Mouse (Mus musculus): ENCODE data around the gene Vmp1. TPM values are rescaled to one million over a fixed set of nuclear protein-coding genes. Genes with fewer than 3 reads are reported as not detected.

Gene Vmp1
- polyA plus RNA-seq, 1 experiment, result 365 TPM

DNA sequence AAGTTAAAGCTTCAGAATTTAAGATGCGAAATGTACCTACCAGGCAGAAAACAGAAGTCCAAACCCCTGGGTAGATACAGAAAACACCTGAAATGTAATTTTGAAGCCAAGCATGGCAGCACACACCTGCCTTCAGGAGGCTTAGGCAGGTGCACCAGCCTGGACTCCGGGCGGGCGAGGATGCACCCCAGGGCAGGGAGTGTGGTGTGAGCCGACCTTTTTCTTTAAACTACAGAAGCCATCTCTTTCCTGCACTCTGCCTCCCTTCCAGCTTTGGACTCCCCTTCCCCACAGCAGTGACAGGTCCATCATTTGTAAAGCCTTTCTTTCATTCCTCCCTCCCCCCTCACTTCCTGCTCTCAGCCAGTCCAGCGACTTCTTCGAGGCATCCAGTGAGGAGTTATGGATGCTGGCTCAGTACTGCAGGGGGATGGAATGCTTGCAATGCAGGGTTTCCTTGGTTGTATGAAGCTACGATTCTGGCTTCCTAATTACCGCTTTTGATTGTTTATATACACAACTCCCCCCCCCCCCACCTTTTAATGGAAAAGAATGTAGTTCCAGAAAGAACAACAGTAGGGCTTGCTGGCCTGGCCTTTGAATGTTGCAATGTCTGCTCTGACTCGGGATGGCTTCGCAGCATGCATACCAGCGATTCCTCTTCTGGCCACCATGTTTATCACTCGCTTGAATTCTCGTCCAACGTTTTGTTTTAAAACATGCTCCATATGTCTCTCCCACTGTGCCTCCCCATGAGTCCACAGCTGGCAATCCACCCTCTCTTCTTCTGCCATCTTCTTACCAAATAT, 112.4 kb downstream of the Vmp1 start:
- no peak for DNase-seq (ENCODE audit: low spot score)

GRCm38 (mm10) chr11:86570261-86570746, 113.3 kb downstream of the Vmp1 start:
- DNase-seq (ENCODE audit: low spot score), result no peak

GRCm38 (mm10) chr11:86568425-86568824, 115.2 kb downstream of the Vmp1 start:
- no peak for DNase-seq (ENCODE audit: low spot score)

GRCm38 (mm10) chr11:86558258-86558657, 125.4 kb downstream of the Vmp1 start:
- no peak for DNase-seq (ENCODE audit: low spot score)

DNA sequence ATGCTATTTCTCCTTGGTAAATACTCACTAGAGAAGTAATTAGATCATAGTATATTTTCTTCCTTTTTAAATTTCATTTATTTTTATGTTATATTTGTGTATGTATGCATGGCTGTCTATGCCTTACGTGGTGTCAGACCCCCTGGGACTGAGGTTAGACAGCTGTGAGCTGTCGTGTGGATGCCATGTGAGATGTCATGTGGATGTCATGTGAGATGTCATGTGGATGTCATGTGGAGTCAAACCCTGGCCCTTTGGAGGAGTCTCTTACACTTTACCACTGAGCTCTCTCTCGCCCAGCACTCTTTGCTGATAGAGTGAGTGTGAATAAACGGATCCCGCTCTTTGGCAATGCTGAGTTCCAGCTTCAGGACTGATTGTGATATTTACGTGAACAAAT, 130.1 kb downstream of the Vmp1 start:
- no peak for DNase-seq (ENCODE audit: low spot score)

- no peak for DNase-seq (ENCODE audit: low spot score)
Observed at GRCm38 (mm10) chr11:86547412-86547811, 136.2 kb downstream of the Vmp1 start.

DNA sequence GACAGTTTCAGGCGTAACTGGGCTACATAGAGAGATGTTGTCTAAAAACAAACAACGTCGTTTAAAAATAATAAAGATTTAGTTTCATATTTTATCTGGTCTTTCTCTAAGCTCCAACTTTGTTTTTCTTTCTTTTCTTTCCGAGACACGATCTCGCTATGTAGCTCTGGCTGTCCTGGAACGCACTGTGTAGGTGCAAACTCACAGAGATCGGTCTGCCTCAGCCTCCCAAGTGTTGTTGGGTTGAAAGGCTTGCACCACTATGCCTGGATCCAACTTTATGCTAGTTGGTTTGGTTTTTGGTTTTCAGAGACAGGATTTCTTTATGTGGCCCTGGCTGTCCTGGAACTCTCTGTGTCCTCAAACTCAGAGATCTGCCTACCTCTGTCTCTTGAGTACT, 138.1 kb downstream of the Vmp1 start:
- DNase-seq (ENCODE audit: low spot score), result no peak

DNA sequence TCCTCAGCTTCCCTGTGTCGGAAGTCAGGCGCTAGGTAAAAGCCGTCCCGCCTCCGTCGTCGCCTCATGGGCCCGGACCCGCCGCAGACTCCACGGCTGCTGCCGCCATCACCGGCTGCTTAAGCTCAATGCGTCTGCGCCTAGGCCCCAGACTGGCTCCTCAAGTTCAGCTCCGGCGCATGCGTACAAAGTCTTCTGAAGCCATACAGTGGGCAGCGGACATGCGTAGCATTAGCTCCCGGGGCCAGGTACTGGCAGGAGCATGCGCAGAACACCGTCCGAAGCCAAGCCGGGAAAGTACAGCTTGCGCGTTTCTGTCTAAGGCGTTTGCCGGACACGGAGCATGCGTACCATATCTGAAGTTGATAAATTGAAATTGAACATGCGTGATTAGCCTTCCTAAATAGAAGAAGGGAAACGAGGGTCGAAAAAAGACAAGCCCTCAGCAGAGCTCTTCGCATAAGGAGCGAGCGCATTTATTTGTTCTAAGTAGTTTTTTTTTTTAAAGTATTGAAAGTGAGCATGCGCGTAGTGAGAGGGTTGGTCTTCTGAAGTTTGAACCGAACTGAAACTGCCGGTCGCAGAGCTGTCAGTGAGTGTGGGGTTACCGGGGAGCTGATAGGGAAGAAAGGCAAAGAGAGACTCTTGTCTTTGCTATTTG, 138.9 kb downstream of the Vmp1 start, which contains the start of the genes Rps6kb1 and Tubd1:
TSS of gene Rps6kb1 (minus strand) at position 167 of the 661 bp plus-strand sequence.
TSS of gene Tubd1 (plus strand) at position 353 of the 661 bp plus-strand sequence.
- peak; percentile 85 for DNase-seq (ENCODE audit: low spot score)

DNA sequence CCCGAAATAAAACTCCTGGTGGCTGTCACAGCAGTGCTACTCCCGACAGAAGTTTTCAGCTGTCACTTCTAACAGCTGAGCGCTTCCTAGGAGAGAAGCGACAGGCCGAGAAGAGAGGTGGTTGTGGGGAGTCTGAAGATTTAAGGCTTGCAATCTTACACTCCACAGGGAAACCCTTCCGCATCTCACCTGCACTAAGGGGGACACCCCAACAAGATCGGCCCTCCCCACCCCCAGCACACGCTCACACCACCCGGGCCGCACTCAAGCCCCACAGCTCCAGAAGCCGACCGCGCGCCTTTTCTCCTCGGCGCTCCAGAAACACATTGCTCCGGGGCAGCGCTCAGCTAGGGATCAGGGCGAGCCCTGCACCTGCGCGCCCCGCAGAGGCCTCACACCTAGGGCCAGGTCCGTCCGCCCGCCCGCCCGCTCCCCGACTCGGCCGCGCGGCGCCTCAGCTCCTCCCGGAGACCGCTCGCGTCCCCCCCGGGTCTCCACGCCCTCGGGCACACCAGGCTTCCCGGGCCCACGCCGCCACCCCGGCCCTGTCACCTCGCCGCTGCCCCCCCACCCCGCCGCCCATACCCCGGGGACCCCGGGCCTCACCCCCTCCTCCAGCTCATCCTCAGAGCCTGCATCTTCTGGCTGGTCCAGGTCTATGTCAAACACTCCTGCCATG, 139.5 kb downstream of the Vmp1 start:
- no peak for DNase-seq (ENCODE audit: low spot score)

GRCm38 (mm10) chr11:86542851-86543250, 140.8 kb downstream of the Vmp1 start:
- no peak for DNase-seq (ENCODE audit: low spot score)

DNA sequence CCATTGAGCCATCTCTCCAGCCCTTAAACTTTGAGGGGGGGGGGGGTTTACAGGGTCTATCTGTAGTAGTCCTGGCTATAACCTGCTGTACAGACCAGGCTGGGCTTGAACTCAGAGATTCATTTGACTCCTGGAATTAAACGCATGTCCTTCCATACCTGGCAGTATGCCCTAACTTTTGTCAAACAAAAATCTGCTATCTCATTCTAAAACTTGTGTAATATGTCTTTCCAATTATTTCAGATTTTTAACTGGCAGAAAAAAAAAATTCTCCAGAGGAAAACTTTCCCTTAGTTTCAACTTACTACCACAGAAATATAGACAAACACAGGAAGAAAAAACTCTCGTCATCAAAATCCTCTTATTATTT, 143.2 kb downstream of the Vmp1 start:
- DNase-seq (ENCODE audit: low spot score), result no peak

DNA sequence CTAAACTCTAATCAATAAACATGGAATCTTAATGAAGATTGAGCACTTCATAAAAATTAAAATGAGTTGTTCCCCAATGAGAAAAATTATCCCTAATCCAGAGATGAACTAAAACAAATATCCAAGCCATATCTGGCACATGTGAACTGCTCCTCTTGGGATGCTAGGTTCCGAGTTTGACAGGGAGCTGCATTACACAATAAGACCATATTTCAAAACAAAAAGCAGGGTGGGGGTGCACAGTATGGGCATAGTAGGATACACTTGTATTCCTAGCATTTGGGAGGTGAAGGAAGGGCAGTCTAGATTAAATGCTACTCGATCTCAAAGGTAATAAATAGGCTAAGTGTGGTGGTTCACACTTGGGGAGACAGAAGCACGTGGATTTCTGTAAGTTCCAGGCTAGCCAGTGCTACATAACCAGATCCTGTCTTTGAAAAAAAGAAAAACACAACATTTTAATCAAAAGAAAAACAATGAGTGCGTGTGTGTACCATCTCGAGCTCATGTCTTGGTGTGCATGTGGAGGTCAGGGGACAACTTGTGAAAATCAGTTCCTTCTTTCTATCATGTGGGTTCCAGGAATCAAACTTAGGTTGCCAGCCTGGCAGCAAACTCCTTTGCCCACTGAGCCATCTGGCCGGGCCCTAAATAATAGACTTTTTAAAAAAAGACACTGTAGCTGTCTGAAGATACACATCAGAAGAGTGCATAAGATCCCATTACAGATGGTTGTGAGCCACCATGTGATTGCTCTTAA, 143.7 kb downstream of the Vmp1 start:
- DNase-seq (ENCODE audit: low spot score), result no peak

DNA sequence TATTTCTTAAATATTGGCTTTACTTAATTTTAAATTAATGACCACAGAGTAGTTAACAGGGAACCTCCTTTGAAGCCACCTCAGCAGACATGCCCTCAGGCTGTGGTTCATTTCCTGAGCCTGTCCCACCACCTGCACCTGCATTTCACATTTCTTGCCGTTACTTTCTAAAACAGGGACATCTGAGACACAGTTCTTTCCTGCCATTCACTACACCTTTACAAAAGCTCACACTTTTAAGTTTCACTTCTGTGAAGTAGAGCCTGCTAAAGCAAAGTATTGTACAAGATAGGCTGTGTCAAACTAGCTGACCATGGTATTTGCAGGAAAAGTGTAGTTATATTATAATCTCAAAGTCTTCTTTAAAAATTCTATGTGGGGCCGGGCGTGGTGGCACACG, 144.8 kb downstream of the Vmp1 start:
- DNase-seq (ENCODE audit: low spot score), result no peak

DNA sequence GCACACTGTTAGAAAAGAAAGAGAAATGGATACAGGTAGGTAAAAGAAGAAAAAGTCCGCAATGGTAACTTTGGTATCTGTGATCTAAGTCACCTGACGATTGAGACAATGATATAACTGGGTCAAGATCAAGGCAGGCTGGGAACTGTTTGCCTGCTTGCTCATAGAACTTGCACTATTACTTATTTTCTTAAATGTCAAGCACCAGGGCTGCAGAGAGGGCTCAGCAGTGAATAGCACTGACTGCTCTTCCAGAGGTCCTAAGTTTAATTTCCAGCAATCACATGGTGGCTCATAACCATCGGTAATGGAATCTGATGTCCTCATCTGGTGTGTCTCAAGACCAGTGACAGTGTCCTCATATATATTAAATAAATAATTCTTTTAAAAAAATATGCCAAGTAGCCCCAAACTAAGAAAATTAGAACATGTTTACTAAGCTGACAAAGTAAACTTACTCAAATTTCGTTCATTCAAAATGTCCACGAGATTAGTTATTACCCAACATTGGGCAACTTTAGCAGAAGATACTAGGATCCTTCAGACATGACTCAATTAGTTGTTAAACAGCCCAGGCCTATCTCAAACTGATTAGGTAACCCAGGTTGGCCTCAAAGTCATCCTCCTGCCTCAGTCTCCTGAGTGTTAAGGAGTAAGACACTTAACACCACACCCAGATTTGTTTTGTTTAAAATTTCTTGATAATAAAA, 149.3 kb downstream of the Vmp1 start:
- no peak for DNase-seq (ENCODE audit: low spot score)

Other genes with a start within 250 kb of the Vmp1 start
- 22.5 and 26.4 TPM in 2 replicates for gene Rnft1, start 199.2 kb downstream of the Vmp1 start, polyA plus RNA-seq (2012; rRNA removed)
- gene Rps6kb1, start 139.0 kb downstream of the Vmp1 start, polyA plus RNA-seq (2012; rRNA removed), result 17.4 and 17.9 TPM in 2 replicates
- gene Tubd1, start 138.8 kb downstream of the Vmp1 start, polyA plus RNA-seq (2012; rRNA removed), result 6.5 and 7.9 TPM in 2 replicates
- gene Ptrh2, start 149 bp upstream of the Vmp1 start, polyA plus RNA-seq (2012; rRNA removed), result 11.9 and 12.8 TPM in 2 replicates
- gene Cltc, start 73.7 kb upstream of the Vmp1 start, polyA plus RNA-seq (2012; rRNA removed), result 193 and 196 TPM in 2 replicates
- gene Dhx40, start 123.9 kb upstream of the Vmp1 start, polyA plus RNA-seq (2012; rRNA removed), result 30.2 and 31.9 TPM in 2 replicates

Measured in urinary bladder, adult 2 months (tissue).